Mouse (Mus musculus) gastrocnemius, postnatal 10 days (tissue): Measurements from ENCODE around the gene 1600015I10Rik. TPM values are rescaled to one million over a fixed set of nuclear protein-coding genes. Genes with fewer than 3 reads are reported as not detected.

ENCODE experiments used
- DNase-seq: peaks from one replicate; pipeline ENCODE4 v3.0.0; 2021; ENCODE audit warnings: mixed read lengths
- total RNA-seq, 2 experiments: library from RNA; stranded (reverse); gene quantifications; 2 replicates each; pipeline ENCODE4 v1.2.3; 2021

1600015I10Rik gene
- total RNA-seq, 2 experiments from 2014 or later, result not detected

- no peak for DNase-seq
These were observed 38.2 kb downstream of the 1600015I10Rik start for GRCm38 (mm10) chr6:48967868-48968267.

- DNase-seq, result no peak
These were observed 45.0 kb downstream of the 1600015I10Rik start, which contains the start of gene Doxl2 for GRCm38 (mm10) chr6:48974663-48975062. Gene Doxl2, plus strand, starts transcription at chr6:48974963.

DNA sequence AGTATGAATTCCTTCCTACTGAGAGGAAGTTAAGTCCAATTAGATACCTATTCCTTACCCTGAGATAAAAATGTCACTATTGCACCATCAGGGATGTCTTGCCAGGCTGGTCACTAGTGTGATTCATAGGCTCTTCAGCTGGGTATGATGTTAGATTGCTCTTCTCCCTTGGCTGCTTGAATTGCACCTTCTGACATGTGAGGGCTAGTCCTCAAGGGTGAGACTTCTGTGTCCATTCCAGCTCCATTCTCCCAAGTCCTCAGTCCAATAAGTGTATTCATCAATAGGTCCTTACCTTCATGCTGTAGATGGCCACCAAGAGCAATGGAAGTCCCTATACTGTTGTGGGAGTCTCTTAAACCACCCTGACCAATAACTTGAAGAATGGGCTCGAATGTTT is 49.9 kb downstream of the 1600015I10Rik start:
- no peak for DNase-seq

DNA sequence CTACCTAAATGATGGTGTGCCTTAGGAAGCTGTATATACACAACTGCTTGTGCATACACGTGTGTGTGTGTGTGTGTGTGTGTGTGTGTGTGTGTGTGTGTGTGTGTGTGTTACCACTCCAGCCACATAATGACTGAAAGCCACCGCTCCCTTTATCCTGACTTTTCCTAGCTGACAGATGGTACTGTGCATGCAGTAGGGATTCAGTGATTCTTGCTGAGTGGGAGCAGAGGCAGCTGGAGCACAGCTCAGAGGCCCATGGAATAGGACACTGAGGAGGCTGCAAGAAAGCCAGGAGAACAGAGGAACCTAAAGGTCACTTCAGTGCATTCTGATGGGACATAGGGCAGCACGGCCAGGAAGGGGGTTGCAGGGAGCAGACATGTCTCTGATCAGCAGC is 52.6 kb downstream of the 1600015I10Rik start:
- DNase-seq, result no peak

Other genes starting within 250 kb of the 1600015I10Rik start
- 10 to 100 TPM; 13.5 to 16.5 TPM for gene Gimap4, start 245.3 kb upstream of the 1600015I10Rik start, total RNA-seq
- 10 to 100 TPM; 24.2 to 29.4 TPM for gene Gimap6, start 221.7 kb upstream of the 1600015I10Rik start, total RNA-seq
- 1 to 10 TPM; 2.1 to 5.2 TPM for gene Gm28053, start 211.3 kb upstream of the 1600015I10Rik start, total RNA-seq
- gene Gimap7, start 211.3 kb upstream of the 1600015I10Rik start, total RNA-seq, result not detected
- gene Gimap1, start 190.8 kb upstream of the 1600015I10Rik start, total RNA-seq, result 1 to 10 TPM; 7.9 to 9.1 TPM
- 1 to 10 TPM; 4.9 to 7.4 TPM for gene Gimap5, start 183.7 kb upstream of the 1600015I10Rik start, total RNA-seq
- gene Gimap3, start 159.0 kb upstream of the 1600015I10Rik start, total RNA-seq, result under 1 TPM; 0.16 to 0.20 TPM
- gene Tmem176a, start 89.0 kb upstream of the 1600015I10Rik start, total RNA-seq, result 10 to 100 TPM; 10.8 to 15.2 TPM
- gene Tmem176b, start 88.4 kb upstream of the 1600015I10Rik start, total RNA-seq, result 10 to 100 TPM; 32.9 to 45.7 TPM
- gene Aoc1, start 57.0 kb upstream of the 1600015I10Rik start, total RNA-seq, result not detected
- not detected for gene Doxl2, start 45.1 kb downstream of the 1600015I10Rik start, total RNA-seq
- gene Svs1, start 57.0 kb downstream of the 1600015I10Rik start, total RNA-seq, result not detected
- gene Gpnmb, start 106.7 kb downstream of the 1600015I10Rik start, total RNA-seq, result 1 to 10 TPM; 1.8 to 2.4 TPM
- gene Malsu1, start 143.9 kb downstream of the 1600015I10Rik start, total RNA-seq, result 10 to 100 TPM; 50.7 to 56.9 TPM